Mouse (Mus musculus) CH12.LX (cell line): ENCODE measurements around the gene Ttyh2.

Source experiments
- CHD2 ChIP-seq: IDR thresholded peaks from 2 replicates; pipeline ENCODE4 v1.6.1; 2011; ENCODE audit warnings: low read length, improper control_type of control experiment
- CTCF ChIP-seq, 2 experiments: IDR thresholded peaks in 1 of 2; conservative IDR thresholded peaks in 1 of 2; 2 replicates each; pipeline ENCODE4 v1.5.1; 2011 to 2012; ENCODE audit warnings: low read depth in 2 of 2, low read length in 2 of 2, improper control_type of control experiment in 1 of 2, inconsistent platforms in 1 of 2, mild to moderate bottlenecking in 1 of 2, moderate library complexity in 1 of 2
- MAFK ChIP-seq: IDR thresholded peaks from 2 replicates; pipeline ENCODE4 v1.6.1; 2011; ENCODE audit warnings: low read length, improper control_type of control experiment; ENCODE audit not compliant: insufficient replicate concordance
- MAX ChIP-seq: IDR thresholded peaks from 2 replicates; pipeline ENCODE4 v1.6.1; 2011; ENCODE audit warnings: low read length, improper control_type of control experiment
- MAZ ChIP-seq: IDR thresholded peaks from 2 replicates; pipeline ENCODE4 v1.6.1; 2012; ENCODE audit warnings: low read depth, mild to moderate bottlenecking, inconsistent platforms, low read length, improper control_type of control experiment, moderate library complexity
- MXI1 ChIP-seq: IDR thresholded peaks from 2 replicates; pipeline ENCODE4 v1.6.1; 2011; ENCODE audit warnings: mild to moderate bottlenecking, low read depth, low read length, improper control_type of control experiment
- POLR2A ChIP-seq: IDR thresholded peaks from 2 replicates; pipeline ENCODE4 v1.6.1; 2011; ENCODE audit warnings: low read depth, mild to moderate bottlenecking, improper control_type of control experiment, low read length
- RAD21 ChIP-seq: IDR thresholded peaks from 2 replicates; pipeline ENCODE4 v1.6.1; 2011; ENCODE audit warnings: low read depth, mild to moderate bottlenecking, low read length, improper control_type of control experiment, moderate library complexity
- RCOR1 ChIP-seq: conservative IDR thresholded peaks from 2 replicates; pipeline ENCODE4 v1.6.1; 2012; ENCODE audit warnings: low read depth, mild to moderate bottlenecking, inconsistent platforms, low read length, improper control_type of control experiment
- UBTF ChIP-seq: IDR thresholded peaks from 2 replicates; pipeline ENCODE4 v1.6.1; 2012; ENCODE audit warnings: low read depth, mild to moderate bottlenecking, inconsistent platforms, low read length, improper control_type of control experiment, moderate library complexity
- ZKSCAN1 ChIP-seq: IDR thresholded peaks from 2 replicates; pipeline ENCODE4 v1.6.1; 2012; ENCODE audit warnings: low read depth, inconsistent platforms, low read length, improper control_type of control experiment, borderline replicate concordance
- ZNF384 ChIP-seq: IDR thresholded peaks from 2 replicates; pipeline ENCODE4 v1.6.1; 2012; ENCODE audit warnings: low read depth, low read length, improper control_type of control experiment, inconsistent platforms

- TF ChIP-seq MAZ = no peak
- TF ChIP-seq MAX = no peak
- no peak for TF ChIP-seq MXI1
- no peak for TF ChIP-seq ZNF384
- no peak for TF ChIP-seq MAFK
- TF ChIP-seq CHD2 = no peak
- no peak for TF ChIP-seq RCOR1
- TF ChIP-seq CTCF (conservative IDR thresholded peaks at IDR 0.05 in 1 of 2, IDR thresholded peaks at IDR 0.05 in 1 of 2; ENCODE audit: low read depth in 2 of 2, low read length in 2 of 2) = no peak
- TF ChIP-seq POLR2A = no peak
- TF ChIP-seq UBTF = no peak
- no peak for TF ChIP-seq ZKSCAN1
- no peak for TF ChIP-seq RAD21
These were observed 52.6 kb downstream of the Ttyh2 start for GRCm38 (mm10) chr11:114727826-114728186.
